Mouse (Mus musculus) thymus, adult 2 months (tissue): ENCODE results near the gene Mrps24.

Experiments used
- CTCF ChIP-seq: fragments of 200-500 bp; IDR thresholded peaks from 2 replicates; pipeline ENCODE4 v1.5.1; 2012; ENCODE audit warnings: mild to moderate bottlenecking, control low read depth, low read length, moderate library complexity, borderline replicate concordance; ENCODE audit not compliant: control insufficient read depth, poor library complexity, insufficient read depth; ENCODE audit errors: extremely low read depth
- POLR2A ChIP-seq: fragments of 200-500 bp; IDR thresholded peaks from 2 replicates; pipeline ENCODE4 v1.6.1; 2012; ENCODE audit warnings: mild to moderate bottlenecking, low read length, control low read depth, moderate library complexity; ENCODE audit not compliant: control insufficient read depth, poor library complexity, insufficient read depth; ENCODE audit errors: extremely low read depth

DNA sequence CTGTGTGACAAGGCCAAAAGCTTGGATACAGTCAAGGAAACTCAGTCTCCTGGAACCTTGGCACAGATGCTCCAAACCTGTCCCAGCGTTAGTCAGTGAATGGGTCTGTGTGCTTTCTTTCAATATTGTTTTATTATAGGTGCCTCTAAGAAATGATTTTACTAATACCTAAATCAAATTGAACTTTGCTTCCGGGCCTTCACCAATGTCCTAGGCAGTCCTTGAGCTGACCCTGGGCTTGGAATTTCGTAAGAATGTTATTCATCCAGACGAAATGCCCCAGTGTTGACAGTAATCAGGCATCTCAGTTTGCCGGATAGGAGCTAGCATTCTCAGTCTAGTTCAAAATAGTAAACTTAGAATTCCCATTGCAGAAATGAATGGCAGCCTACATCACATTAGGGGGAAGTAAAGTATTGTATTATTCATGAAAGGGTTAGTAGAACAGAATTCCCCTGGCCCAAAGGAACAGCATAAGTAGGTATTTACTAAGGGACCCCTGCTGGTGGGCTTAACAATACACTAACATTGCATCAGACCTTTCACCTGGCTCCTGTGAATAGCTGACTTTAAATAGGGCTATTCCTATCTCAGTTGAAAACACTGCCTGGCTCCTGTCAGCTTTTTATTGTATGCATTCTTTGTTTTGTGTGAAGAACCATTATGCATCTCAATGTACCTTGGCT, 13.1 kb downstream of the Mrps24 start:
- TF ChIP-seq POLR2A: no peak
- TF ChIP-seq CTCF: no peak
